Mouse (Mus musculus) v-Abl transformed pro-B cells (cell line): ENCODE results near the gene Ccdc7b.
"Not testable (repeated sequence)": the region's sequence is repeated elsewhere in the genome, so short reads cannot be mapped to it uniquely, and the experiment has no call there.

ENCODE experiments used
- in situ Hi-C, 2 experiments: fragments of 400-800 bp; cut with MboI; formaldehyde crosslinking; loops; one replicate each; pipeline ENCODE4 v1.15.1; 2025; ENCODE audit not compliant: unreplicated experiment in 2 of 2

Gene Ccdc7b

DNA sequence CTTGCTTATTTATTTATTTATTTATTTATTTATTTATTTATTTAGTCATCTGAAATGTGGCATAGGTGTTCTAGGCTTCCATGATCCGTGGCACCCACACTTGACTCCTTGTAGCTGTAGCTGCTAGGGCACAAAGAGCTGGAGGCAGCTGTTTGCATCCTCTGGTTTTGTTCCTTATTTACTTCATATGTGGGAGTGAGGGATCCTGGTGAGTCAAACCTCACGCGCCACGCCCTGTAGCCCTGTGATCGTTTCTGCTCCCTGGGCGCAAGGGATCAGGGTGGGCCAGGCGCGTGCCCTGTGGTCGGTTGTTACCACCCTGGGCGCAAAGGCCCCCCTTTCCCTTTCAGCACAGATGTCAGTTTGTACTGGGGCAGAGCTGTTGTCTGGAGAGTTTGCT lies at the start of gene Ccdc7b:
Gene Ccdc7b (plus strand): TSS at position 301 of the 400 bp plus-strand sequence.
- in situ Hi-C loops = not testable (repeated sequence)

DNA sequence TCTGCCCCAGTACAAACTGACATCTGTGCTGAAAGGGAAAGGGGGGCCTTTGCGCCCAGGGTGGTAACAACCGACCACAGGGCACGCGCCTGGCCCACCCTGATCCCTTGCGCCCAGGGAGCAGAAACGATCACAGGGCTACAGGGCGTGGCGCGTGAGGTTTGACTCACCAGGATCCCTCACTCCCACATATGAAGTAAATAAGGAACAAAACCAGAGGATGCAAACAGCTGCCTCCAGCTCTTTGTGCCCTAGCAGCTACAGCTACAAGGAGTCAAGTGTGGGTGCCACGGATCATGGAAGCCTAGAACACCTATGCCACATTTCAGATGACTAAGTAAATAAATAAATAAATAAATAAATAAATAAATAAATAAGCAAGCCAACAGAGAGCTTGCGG lies 1.5 kb upstream of the Ccdc7b start, which contains the start of gene Ccdc7a:
Gene Ccdc7a (minus strand): TSS at position 101 of the 400 bp plus-strand sequence.
- in situ Hi-C loops = not testable (repeated sequence)

DNA sequence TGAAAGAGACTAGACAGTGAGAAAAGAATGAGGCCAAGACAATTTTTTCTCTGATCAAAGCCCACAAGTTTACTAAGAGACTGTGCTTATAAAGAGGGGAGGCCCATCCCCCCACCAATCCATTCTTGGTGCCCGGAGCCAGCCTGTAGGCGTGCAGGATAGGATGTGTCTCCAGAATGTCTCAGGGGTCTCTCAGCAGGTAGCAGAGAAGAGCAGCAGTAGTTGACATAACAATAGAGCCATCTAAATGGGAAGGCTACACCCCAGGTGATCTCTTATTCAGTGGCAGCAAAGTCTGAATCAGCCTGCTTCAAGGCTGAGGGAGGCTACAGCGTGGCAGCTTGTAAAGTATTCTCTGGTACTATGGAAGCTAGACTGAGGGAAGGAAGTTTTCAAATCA lies 48.8 kb downstream of the Ccdc7b start:
- in situ Hi-C loops = not testable (repeated sequence)

DNA sequence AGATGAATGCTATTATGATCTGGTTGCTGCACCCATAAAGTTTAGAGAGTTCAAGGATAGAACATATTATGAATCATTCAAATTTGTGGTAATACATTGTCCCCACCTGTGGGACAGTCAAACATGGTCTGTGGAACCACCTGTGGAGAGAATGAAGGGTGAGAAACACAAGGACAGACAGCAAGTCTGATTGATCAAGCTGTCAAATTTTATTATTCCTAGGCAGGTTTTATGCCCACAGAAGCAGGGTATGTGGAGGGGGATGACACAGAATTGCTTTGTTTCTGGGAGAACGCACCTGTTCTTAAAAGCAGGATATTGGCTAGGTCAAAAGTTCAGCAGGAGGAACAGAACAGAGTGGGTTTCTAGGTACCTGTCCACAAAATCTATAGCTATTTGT lies 64.6 kb downstream of the Ccdc7b start, which contains the start of gene Gm10999:
Gene Gm10999 (minus strand): TSS at position 101 of the 400 bp plus-strand sequence.
- in situ Hi-C loops = no loop called here

DNA sequence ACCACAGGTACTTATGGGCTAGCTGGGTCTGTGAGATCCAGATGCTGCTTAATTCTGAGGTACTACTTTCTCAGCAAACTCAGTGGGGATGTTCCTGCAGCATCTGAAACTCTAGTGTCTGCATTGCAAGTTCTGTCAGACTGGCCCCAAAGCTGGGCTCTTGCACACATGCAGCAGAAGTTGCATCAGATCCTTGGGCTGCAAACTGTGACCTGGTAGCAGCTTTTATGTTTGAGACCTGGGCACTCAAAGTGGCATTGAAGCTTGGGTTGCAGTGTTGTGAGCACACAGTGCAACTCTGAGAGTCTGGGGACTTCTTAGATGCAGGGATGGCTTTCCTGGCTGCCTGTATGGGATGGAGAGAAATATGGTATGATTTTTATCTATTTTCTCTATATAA lies 66.5 kb downstream of the Ccdc7b start:
- in situ Hi-C loops = no loop called here
